Mouse (Mus musculus) central nervous system, embryonic 11.5 days (tissue): ENCODE results near the gene Cst13. TPM values are rescaled to one million over a fixed set of nuclear protein-coding genes. Genes with fewer than 3 reads are reported as not detected.

Source experiments
- polyA plus RNA-seq: library from polyadenylated mRNA; depleted of rRNA; stranded (reverse); fragments of >200 nt; gene quantifications from 2 replicates; pipeline ENCODE4 v1.2.3, GENCODE M21; 2012; rRNA removed

Cst13 gene
- polyA plus RNA-seq = not detected in 2 replicates

GRCm38 (mm10) chr2:148819909-148820308 is at the start of gene Cst13:
Gene Cst13, plus strand, starts transcription at chr2:148820081.

GRCm38 (mm10) chr2:148771397-148771796 is 48.5 kb upstream of the Cst13 start, which contains the start of gene Cst11:
Gene Cst11, minus strand, starts transcription at chr2:148771497.

GRCm38 (mm10) chr2:148781709-148782108 is 38.2 kb upstream of the Cst13 start, which contains the start of gene 8030411F24Rik:
Gene 8030411F24Rik, plus strand, starts transcription at chr2:148782009.

GRCm38 (mm10) chr2:148789142-148789541 is 30.7 kb upstream of the Cst13 start, which contains the start of gene Cst12:
Gene Cst12, plus strand, starts transcription at chr2:148789361.

GRCm38 (mm10) chr2:148798485-148798884 is 21.4 kb upstream of the Cst13 start, which contains the start of gene Cst8:
Gene Cst8, plus strand, starts transcription at chr2:148798785.

GRCm38 (mm10) chr2:148834912-148835311 is 15.0 kb downstream of the Cst13 start, which contains the start of gene Cst9:
Gene Cst9, plus strand, starts transcription at chr2:148835147.

GRCm38 (mm10) chr2:148864966-148865365 is 45.1 kb downstream of the Cst13 start, which contains the start of gene 9230104L09Rik:
Gene 9230104L09Rik, minus strand, starts transcription at chr2:148865038.

GRCm38 (mm10) chr2:148875335-148875811 is 55.5 kb downstream of the Cst13 start, which contains the start of gene Cst3:
Gene Cst3, minus strand, starts transcription at chr2:148875692.

Other genes with a start within 250 kb of the Cst13 start
- gene Nxt1, start 147.5 kb upstream of the Cst13 start, polyA plus RNA-seq = 87.5 and 93.2 TPM in 2 replicates
- gene Gzf1, start 139.1 kb upstream of the Cst13 start, polyA plus RNA-seq = 22.0 and 24.8 TPM in 2 replicates
- 8.4 and 12.1 TPM in 2 replicates for gene Napb, start 87.6 kb upstream of the Cst13 start, polyA plus RNA-seq
- gene Cstl1, start 69.7 kb upstream of the Cst13 start, polyA plus RNA-seq = not detected in 2 replicates
- gene Cst11, start 48.6 kb upstream of the Cst13 start, polyA plus RNA-seq = not detected in 2 replicates
- gene 8030411F24Rik, start 38.1 kb upstream of the Cst13 start, polyA plus RNA-seq = not detected in 2 replicates
- not detected in 2 replicates for gene Cst12, start 30.7 kb upstream of the Cst13 start, polyA plus RNA-seq
- gene Cst8, start 21.3 kb upstream of the Cst13 start, polyA plus RNA-seq = not detected in 2 replicates
- gene Cst9, start 15.1 kb downstream of the Cst13 start, polyA plus RNA-seq = not detected in 2 replicates
- gene 9230104L09Rik, start 45.0 kb downstream of the Cst13 start, polyA plus RNA-seq = not detected in 2 replicates
- 335 and 376 TPM in 2 replicates for gene Cst3, start 55.6 kb downstream of the Cst13 start, polyA plus RNA-seq
- gene Gm1330, start 183.2 kb downstream of the Cst13 start, polyA plus RNA-seq = not detected in 2 replicates
- not detected in 2 replicates for gene Gm10750, start 197.2 kb downstream of the Cst13 start, polyA plus RNA-seq